Mouse (Mus musculus) CD8-positive naive resting alpha-beta T cell, adult 2 months (primary cell): ENCODE measurements around the gene Elmo3.

ENCODE experiments used
- DNase-seq, 2 experiments: peaks; one replicate each; pipeline ENCODE4 v3.0.0; 2022; ENCODE audit warnings: low read depth in 2 of 2, low spot score in 2 of 2

Elmo3 gene

GRCm38 (mm10) chr8:105325641-105326093 is 20.3 kb downstream of the Elmo3 start:
- DNase-seq = no peak

GRCm38 (mm10) chr8:105326141-105326672 is 20.8 kb downstream of the Elmo3 start, which contains the start of the genes Lrrc29 and Tmem208:
TSS of gene Lrrc29 (minus strand) at chr8:105326278.
TSS of gene Tmem208 (plus strand) at chr8:105326354.
- peak; percentile 93 to 97 for DNase-seq

- DNase-seq = no peak
These were observed 21.6 kb downstream of the Elmo3 start for GRCm38 (mm10) chr8:105326968-105327367.

- DNase-seq = no peak
These were observed 24.9 kb downstream of the Elmo3 start for GRCm38 (mm10) chr8:105330325-105330724.

GRCm38 (mm10) chr8:105331469-105331868 is 26.1 kb downstream of the Elmo3 start:
- no peak for DNase-seq

GRCm38 (mm10) chr8:105331931-105332330 is 26.5 kb downstream of the Elmo3 start:
- DNase-seq = no peak

- DNase-seq = no peak
These were observed 27.1 kb downstream of the Elmo3 start for GRCm38 (mm10) chr8:105332523-105332922.

GRCm38 (mm10) chr8:105336373-105337130 is 31.2 kb downstream of the Elmo3 start:
- DNase-seq = no peak

GRCm38 (mm10) chr8:105338992-105339391 is 33.6 kb downstream of the Elmo3 start:
- DNase-seq = no peak

GRCm38 (mm10) chr8:105339886-105340635 is 34.7 kb downstream of the Elmo3 start:
- no peak for DNase-seq

- DNase-seq = no peak
These were observed 36.0 kb downstream of the Elmo3 start for GRCm38 (mm10) chr8:105341399-105341798.

- DNase-seq = no peak
These were observed 37.4 kb downstream of the Elmo3 start for GRCm38 (mm10) chr8:105342768-105343167.

GRCm38 (mm10) chr8:105343791-105344574 is 38.6 kb downstream of the Elmo3 start:
- no peak for DNase-seq

GRCm38 (mm10) chr8:105345061-105345975 is 39.9 kb downstream of the Elmo3 start:
- DNase-seq = no peak

- DNase-seq = no peak
These were observed 41.4 kb downstream of the Elmo3 start for GRCm38 (mm10) chr8:105346611-105347427.

GRCm38 (mm10) chr8:105347428-105348221 is 42.2 kb downstream of the Elmo3 start, which contains the start of gene Fhod1:
TSS of gene Fhod1 (minus strand) at chr8:105347953.
- peak; percentile 64 for DNase-seq

- peak; percentile 13 to 27 for DNase-seq
These were observed 43.2 kb downstream of the Elmo3 start, which contains the start of gene Slc9a5 for GRCm38 (mm10) chr8:105348450-105349095. TSS of gene Slc9a5 (plus strand) at chr8:105348843.
